Mouse (Mus musculus) kidney, embryonic 15.5 days (tissue): ENCODE results near the gene Traf1. TPM values are rescaled to one million over a fixed set of nuclear protein-coding genes. Genes with fewer than 3 reads are reported as not detected.
A peak's percentile ranks its signal among the peaks of the same experiment; 100 is the strongest.

Experiments used
- ATAC-seq: fragments of 200-750 bp; cut with Nextera tagmentation; replicated peaks from 2 replicates; pipeline ENCODE4 v1.8.0; 2017; ENCODE audit warnings: moderate TSS enrichment; ENCODE audit not compliant: low FRiP score
- H3K27ac ChIP-seq: fragments of 300-500 bp; sonication (generic); 2 replicates; pipeline ENCODE4 v1.5.1; 2015; ENCODE audit warnings: mild to moderate bottlenecking, inconsistent platforms
- H3K27me3 ChIP-seq: fragments of 300-500 bp; sonication (generic); 2 replicates; pipeline ENCODE4 v1.6.1; 2015; ENCODE audit warnings: inconsistent platforms
- H3K36me3 ChIP-seq: fragments of 300-500 bp; sonication (generic); 2 replicates; pipeline ENCODE4 v1.6.1; 2015; ENCODE audit warnings: inconsistent platforms
- H3K4me1 ChIP-seq: fragments of 300-500 bp; sonication (generic); 2 replicates; pipeline ENCODE4 v1.6.1; 2015; ENCODE audit warnings: inconsistent platforms
- H3K4me2 ChIP-seq: fragments of 300-500 bp; sonication (generic); 2 replicates; pipeline ENCODE4 v1.6.1; 2015; ENCODE audit warnings: moderate library complexity, mild to moderate bottlenecking, inconsistent platforms
- H3K4me3 ChIP-seq: fragments of 300-500 bp; sonication (generic); replicated peaks from 2 replicates; pipeline ENCODE4 v1.5.1; 2015; ENCODE audit warnings: mild to moderate bottlenecking, inconsistent platforms
- H3K9ac ChIP-seq: fragments of 300-500 bp; sonication (generic); 2 replicates; pipeline ENCODE4 v1.6.1; 2015; ENCODE audit warnings: mild to moderate bottlenecking, inconsistent platforms
- H3K9me3 ChIP-seq: fragments of 300-500 bp; sonication (generic); replicated peaks from 2 replicates; pipeline ENCODE4 v1.6.1; 2016; ENCODE audit warnings: inconsistent platforms
- WGBS: fragments of 180-500 bp; shearing (Covaris S2); methylation state at CpG from one replicate; pipeline ENCODE4 v1.1.7; 2015; ENCODE audit warnings: mixed read lengths; 5-methylcytosine and 5-hydroxymethylcytosine counted together
- polyA plus RNA-seq: library from polyadenylated mRNA; unstranded; fragments of >200 nt; fragmentation: Nextera tagmentation; extraction: Ambion mirVana; gene quantifications from 2 replicates; pipeline ENCODE4 v1.2.1, GENCODE M21; 2015

The Traf1 gene
- polyA plus RNA-seq, 1 experiment from 2014 or later = 25.4 TPM

DNA sequence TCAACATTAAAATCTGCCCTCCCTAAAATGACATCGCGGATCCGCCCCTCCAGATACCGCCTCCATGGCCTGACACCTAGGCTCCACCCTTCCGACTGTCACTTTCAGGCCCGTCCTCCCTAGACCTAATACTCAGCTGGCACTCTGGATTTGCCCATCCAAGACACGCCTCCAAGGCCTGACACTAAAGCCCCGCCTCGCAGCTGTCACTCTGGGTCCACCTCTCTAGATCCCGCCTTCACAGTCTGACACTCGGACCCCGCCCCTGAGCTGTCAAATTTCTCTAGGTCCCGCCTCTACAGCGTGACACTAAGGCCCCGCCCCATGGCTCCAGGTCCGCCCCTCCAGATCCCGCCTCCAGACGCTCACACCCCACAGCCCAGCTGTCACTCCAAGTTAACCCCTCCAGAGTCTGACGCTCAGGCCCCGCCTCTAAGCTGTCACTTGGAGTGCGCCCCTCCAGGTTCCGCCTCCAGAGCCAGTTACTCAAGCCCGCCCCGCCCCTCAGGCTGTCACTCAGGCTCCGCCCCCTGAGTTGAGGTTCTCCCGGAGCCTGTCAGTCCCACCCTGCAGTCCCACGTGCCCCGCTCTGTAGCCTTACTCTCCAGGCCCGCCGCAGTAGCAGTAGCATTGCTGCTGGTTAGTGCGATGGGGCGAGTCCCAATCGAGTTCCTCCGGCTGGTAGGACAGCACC is 56.6 kb downstream of the Traf1 start:
- H3K4me3 ChIP-seq = peak overlapping the region; percentile 41
- H3K27ac ChIP-seq = peak overlapping the region; percentile 66
- WGBS = 1% methylated on average over 34 of the region's 34 CpGs
- H3K27me3 ChIP-seq = no peaks in the 10 kb centered on the region
- H3K36me3 ChIP-seq = peaks cover 38% of the 10 kb centered on the region
- peaks cover 19% of the 10 kb centered on the region for H3K4me1 ChIP-seq
- no peaks in the 10 kb centered on the region for H3K9me3 ChIP-seq
- peak overlapping the region; percentile 73 for H3K4me2 ChIP-seq
- 0 out of 2 replicates have a peak overlapping the region, but pooled peaks have one; percentile 33 for H3K9ac ChIP-seq
- peak; percentile 95 for ATAC-seq

DNA sequence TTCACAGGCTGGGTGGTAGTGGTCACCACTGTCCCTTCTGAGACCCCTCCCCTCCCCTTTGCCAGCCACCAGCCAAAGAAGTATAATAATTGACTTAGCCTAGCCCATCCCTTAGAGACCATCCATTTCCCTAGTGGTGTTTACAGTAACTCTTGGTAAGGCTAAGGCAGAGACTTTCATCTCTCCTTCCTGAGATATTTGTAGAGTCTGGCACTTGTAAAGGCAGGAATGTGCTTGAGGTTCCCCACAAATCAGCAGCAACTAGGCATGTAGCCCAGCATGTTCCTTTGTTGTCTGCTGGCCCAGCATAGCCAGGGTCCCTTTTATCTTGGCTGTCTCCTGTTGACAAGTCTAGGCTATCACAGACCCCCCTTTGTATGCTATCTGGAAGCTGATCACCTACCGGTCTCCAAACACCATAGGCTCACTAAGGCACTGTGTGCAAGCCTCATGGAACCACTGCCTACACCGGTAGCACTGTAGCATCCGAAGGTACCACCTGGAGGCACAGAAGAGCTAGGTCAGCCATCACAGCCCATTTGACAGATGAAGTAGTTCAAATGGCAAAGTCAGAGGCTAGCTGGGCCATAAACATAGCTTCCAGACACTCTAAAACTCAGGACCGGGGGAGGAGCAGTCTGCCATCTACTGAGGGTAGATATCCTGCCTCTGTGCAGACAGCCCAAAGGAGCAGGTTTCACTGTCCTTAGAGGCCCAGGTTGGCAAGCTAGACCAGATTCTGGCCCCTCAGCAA is 57.7 kb downstream of the Traf1 start:
- no peak overlapping the region for H3K27ac ChIP-seq
- H3K4me2 ChIP-seq = no peak overlapping the region
- peaks cover 19% of the 10 kb centered on the region for H3K4me1 ChIP-seq
- H3K4me3 ChIP-seq = no peak overlapping the region
- WGBS = 71% methylated on average over 4 of the region's 4 CpGs
- no peaks in the 10 kb centered on the region for H3K9me3 ChIP-seq
- no peak overlapping the region for H3K9ac ChIP-seq
- H3K27me3 ChIP-seq = no peaks in the 10 kb centered on the region
- peaks cover 38% of the 10 kb centered on the region for H3K36me3 ChIP-seq
- no peak for ATAC-seq

- no peak overlapping the region for H3K4me3 ChIP-seq
- no peak overlapping the region for H3K9ac ChIP-seq
- no peaks in the 10 kb centered on the region for H3K27me3 ChIP-seq
- H3K4me1 ChIP-seq = peaks cover 20% of the 10 kb centered on the region
- no peak overlapping the region for H3K27ac ChIP-seq
- H3K9me3 ChIP-seq = no peaks in the 10 kb centered on the region
- no peak for ATAC-seq
- peaks cover 40% of the 10 kb centered on the region for H3K36me3 ChIP-seq
- WGBS = 90% methylated on average over 7 of the region's 7 CpGs
- H3K4me2 ChIP-seq = no peak overlapping the region
These were observed 58.4 kb downstream of the Traf1 start for GRCm38 (mm10) chr2:34903191-34903590.

- Histone ChIP-seq H3K27ac (no peak overlapping the region), H3K9me3 (no peaks in the 10 kb centered on the region), H3K4me2 (no peak overlapping the region), H3K4me1 (peaks cover 24% of the 10 kb centered on the region), H3K4me3 (no peak overlapping the region), H3K36me3 (peaks cover 40% of the 10 kb centered on the region), H3K9ac (no peak overlapping the region), H3K27me3 (no peaks in the 10 kb centered on the region)
- 84% methylated on average over 6 of the region's 6 CpGs for WGBS
- no peak for ATAC-seq
These were observed 58.8 kb downstream of the Traf1 start for GRCm38 (mm10) chr2:34902731-34903130.

GRCm38 (mm10) chr2:34901726-34902125 is 59.8 kb downstream of the Traf1 start:
- Histone ChIP-seq H3K4me2 (no peak overlapping the region), H3K9me3 (no peaks in the 10 kb centered on the region), H3K4me3 (no peak overlapping the region), H3K27me3 (no peaks in the 10 kb centered on the region), H3K27ac (no peak overlapping the region), H3K9ac (no peak overlapping the region), H3K4me1 (peaks cover 21% of the 10 kb centered on the region), H3K36me3 (peaks cover 40% of the 10 kb centered on the region)
- WGBS = 80% methylated on average over 4 of the region's 4 CpGs
- ATAC-seq = no peak

DNA sequence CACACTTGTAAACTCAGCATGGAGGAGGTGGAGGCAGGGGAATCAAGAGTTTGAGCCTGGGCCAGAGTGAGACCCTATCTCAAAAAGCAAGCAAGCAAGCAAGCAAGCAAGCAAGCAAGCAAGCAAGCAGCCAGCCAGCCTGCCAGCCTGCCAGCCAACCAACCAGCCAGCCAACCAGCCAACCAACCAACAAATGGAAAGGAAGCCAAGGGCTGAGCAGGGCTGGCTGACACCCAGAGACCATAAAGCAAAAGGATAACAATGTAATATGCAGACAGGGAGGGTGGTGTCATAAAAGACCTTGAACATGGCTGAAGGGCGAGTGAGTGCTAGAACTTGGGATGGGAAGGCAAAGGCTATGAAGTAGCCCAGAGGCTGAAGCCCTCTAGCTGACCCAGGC is 61.2 kb downstream of the Traf1 start:
- 71% methylated on average over 1 of the region's 1 CpGs for WGBS
- Histone ChIP-seq H3K4me3 (no peak overlapping the region), H3K36me3 (peaks cover 49% of the 10 kb centered on the region), H3K9ac (no peak overlapping the region; the same call in 1 of the 2 replicates), H3K4me2 (no peak overlapping the region), H3K27ac (no peak overlapping the region), H3K27me3 (no peaks in the 10 kb centered on the region), H3K9me3 (no peaks in the 10 kb centered on the region), H3K4me1 (peaks cover 15% of the 10 kb centered on the region)
- no peak for ATAC-seq

GRCm38 (mm10) chr2:34899682-34900081 is 61.9 kb downstream of the Traf1 start:
- no peak for ATAC-seq
- Histone ChIP-seq H3K36me3 (peaks cover 56% of the 10 kb centered on the region), H3K27ac (no peak overlapping the region), H3K9me3 (no peaks in the 10 kb centered on the region), H3K4me1 (peaks cover 12% of the 10 kb centered on the region), H3K4me3 (no peak overlapping the region), H3K9ac (no peak overlapping the region), H3K4me2 (no peak overlapping the region), H3K27me3 (no peaks in the 10 kb centered on the region)
- 79% methylated on average over 11 of the region's 11 CpGs for WGBS

DNA sequence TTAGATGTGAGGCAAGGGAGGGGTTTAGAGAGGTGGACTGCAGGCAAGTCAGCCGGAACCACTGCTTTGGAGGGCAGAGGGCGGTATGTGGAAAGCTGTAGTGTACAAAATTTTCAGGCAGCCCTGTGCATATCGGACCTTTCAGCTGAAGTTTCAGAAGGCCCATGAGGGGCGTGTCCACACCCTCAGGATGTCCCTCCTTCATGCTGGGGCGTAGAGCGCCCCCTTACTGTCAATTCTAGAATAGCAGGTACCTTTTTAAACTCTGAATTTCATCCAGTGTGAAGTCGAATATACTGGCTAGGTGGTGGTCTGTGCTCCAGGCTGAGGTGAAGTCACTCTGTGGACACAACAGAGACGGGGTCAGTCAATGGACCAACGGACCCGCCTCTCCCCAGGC is 63.8 kb downstream of the Traf1 start:
- peak; percentile 55 for ATAC-seq
- Histone ChIP-seq H3K4me3 (no peak overlapping the region), H3K36me3 (peaks cover 48% of the 10 kb centered on the region), H3K4me2 (no peak overlapping the region), H3K9me3 (no peaks in the 10 kb centered on the region), H3K4me1 (0 out of 2 replicates have a peak, but pooled peaks cover 5% of the 10 kb centered on the region), H3K27me3 (no peaks in the 10 kb centered on the region), H3K9ac (no peak overlapping the region), H3K27ac (no peak overlapping the region)
- 20% methylated on average over 10 of the region's 10 CpGs for WGBS

DNA sequence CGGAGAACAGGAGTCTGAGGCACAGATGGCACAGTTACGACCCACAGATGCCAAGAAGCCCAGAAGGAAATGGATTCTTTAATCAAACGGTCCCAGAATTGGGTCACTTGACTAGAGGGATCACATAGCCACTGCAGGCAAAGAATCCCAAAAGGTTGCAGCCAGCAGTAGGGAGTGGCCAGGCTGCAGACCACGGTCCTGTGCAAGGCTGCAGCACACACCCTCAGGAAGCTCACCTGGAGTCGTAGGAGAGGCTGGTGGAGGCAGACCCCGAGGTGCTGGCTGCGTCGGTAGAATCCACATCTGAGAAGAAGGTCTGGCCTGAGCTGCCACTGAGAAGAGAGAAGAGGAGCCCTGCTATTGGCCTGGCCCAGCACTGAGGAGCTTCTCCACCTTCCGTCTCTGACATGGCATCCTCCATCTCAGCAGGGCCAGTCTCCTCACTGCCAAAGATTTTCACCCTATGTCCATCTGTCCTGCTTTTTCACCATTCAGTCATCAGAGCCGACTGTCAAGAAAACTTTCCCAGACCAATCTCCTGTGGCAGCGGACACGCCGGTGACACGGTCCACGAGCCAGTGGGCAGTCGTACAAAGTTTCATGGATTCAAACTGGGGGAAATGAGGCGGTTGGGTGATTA is 64.6 kb downstream of the Traf1 start:
- WGBS = 79% methylated on average over 17 of the region's 17 CpGs
- no peak overlapping the region for H3K27ac ChIP-seq
- no peak for ATAC-seq

DNA sequence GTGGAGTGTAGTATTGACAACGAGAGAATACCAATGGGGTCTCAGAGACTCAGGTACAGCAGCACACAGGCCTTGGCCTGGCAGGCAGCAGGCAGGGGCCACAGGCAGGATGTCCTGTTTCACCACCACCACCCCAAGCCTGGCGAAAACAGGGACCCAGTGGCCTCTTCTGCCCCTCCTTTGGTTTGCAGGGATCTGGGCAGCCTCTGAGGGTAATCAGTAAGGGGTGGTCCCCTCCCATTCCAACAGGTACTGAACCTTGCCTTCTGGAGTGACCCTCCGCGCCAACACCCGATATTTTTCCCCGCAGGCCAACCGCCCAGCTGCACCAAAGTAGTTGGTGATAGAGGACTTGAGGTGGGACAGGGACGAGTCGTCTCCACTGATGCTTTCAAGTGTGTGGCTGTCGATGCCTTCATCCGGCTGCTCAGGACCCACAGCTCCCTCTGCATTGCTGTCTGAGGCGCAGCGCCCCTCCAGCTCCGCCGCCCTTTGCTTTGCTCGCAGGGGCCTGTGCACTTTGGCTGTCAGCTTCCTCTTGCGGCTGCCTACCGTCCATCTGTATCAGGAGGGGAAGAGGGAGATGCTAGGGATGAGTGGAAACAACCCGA is 66.0 kb downstream of the Traf1 start:
- no peak for ATAC-seq
- 0 out of 2 replicates have a peak, but pooled peaks cover 5% of the 10 kb centered on the region for H3K4me1 ChIP-seq
- no peak overlapping the region for H3K9ac ChIP-seq
- H3K4me2 ChIP-seq = no peak overlapping the region
- H3K4me3 ChIP-seq = no peak overlapping the region
- 80% methylated on average over 19 of the region's 19 CpGs for WGBS
- H3K36me3 ChIP-seq = peaks cover 37% of the 10 kb centered on the region
- H3K27ac ChIP-seq = no peak overlapping the region
- H3K9me3 ChIP-seq = no peaks in the 10 kb centered on the region
- no peaks in the 10 kb centered on the region for H3K27me3 ChIP-seq

More for the DNA sequence above, 64.6 kb downstream of the Traf1 start:
- Histone ChIP-seq H3K9me3 (no peaks in the 10 kb centered on the region), H3K4me1 (0 out of 2 replicates have a peak, but pooled peaks cover 5% of the 10 kb centered on the region), H3K27me3 (no peaks in the 10 kb centered on the region), H3K4me3 (no peak overlapping the region), H3K4me2 (no peak overlapping the region), H3K9ac (no peak overlapping the region), H3K36me3 (peaks cover 39% of the 10 kb centered on the region)

- no peaks in the 10 kb centered on the region for H3K9me3 ChIP-seq
- H3K4me2 ChIP-seq = no peak overlapping the region
- no peak overlapping the region for H3K4me3 ChIP-seq
- no peaks in the 10 kb centered on the region for H3K27me3 ChIP-seq
- no peak overlapping the region for H3K27ac ChIP-seq
- H3K4me1 ChIP-seq = 0 out of 2 replicates have a peak, but pooled peaks cover 5% of the 10 kb centered on the region
- 68% methylated on average over 5 of the region's 5 CpGs for WGBS
- no peak for ATAC-seq
- peaks cover 26% of the 10 kb centered on the region for H3K36me3 ChIP-seq
- H3K9ac ChIP-seq = no peak overlapping the region
These were observed 67.6 kb downstream of the Traf1 start for GRCm38 (mm10) chr2:34893950-34894349.
